Mouse (Mus musculus): ENCODE data around the gene Vrk3.

GRCm38 (mm10) chr7:44780101-44780500, 31.9 kb downstream of the Vrk3 start:
- TF ChIP-seq CTCF (IDR thresholded peaks at IDR 0.05; ENCODE audit: borderline replicate concordance, control insufficient read depth, extremely low read depth, insufficient read depth, low read length, poor library complexity), result no peak
- TF ChIP-seq POLR2A (IDR thresholded peaks at IDR 0.05; ENCODE audit: control insufficient read depth, extremely low read depth, insufficient read depth, low read length, poor library complexity), result no peak

Data from thymus, adult 2 months (tissue).